Mouse (Mus musculus) MEL (cell line): ENCODE results near the gene Zbtb18.

Experiments
- CHD2 ChIP-seq: IDR thresholded peaks from 2 replicates; pipeline ENCODE4 v1.6.1; 2011; ENCODE audit warnings: low read length, improper control_type of control experiment
- CTCF ChIP-seq, 3 experiments: IDR thresholded peaks in 2 of 3; conservative IDR thresholded peaks in 1 of 3; 2 replicates each; pipeline ENCODE4 v1.5.1; 2011 to 2012; ENCODE audit warnings: low read length in 3 of 3, low read depth in 2 of 3, mild to moderate bottlenecking in 2 of 3, improper control_type of control experiment in 1 of 3, inconsistent platforms in 1 of 3, mixed read lengths in 1 of 3, moderate library complexity in 1 of 3; ENCODE audit not compliant: control insufficient read depth in 1 of 3, insufficient read depth in 1 of 3, poor library complexity in 1 of 3, severe bottlenecking in 1 of 3
- ELF1 ChIP-seq: IDR thresholded peaks from 2 replicates; pipeline ENCODE4 v1.6.1; 2014; ENCODE audit warnings: low read depth, mild to moderate bottlenecking, inconsistent platforms, low read length, improper control_type of control experiment, moderate library complexity
- GABPA ChIP-seq: IDR thresholded peaks from 2 replicates; pipeline ENCODE4 v1.6.1; 2012; ENCODE audit warnings: low read depth, mild to moderate bottlenecking, inconsistent platforms, low read length, improper control_type of control experiment, moderate library complexity
- MAX ChIP-seq: IDR thresholded peaks from 2 replicates; pipeline ENCODE4 v1.6.1; 2011; ENCODE audit warnings: low read length, improper control_type of control experiment
- MYC ChIP-seq: IDR thresholded peaks from 2 replicates; pipeline ENCODE4 v1.6.1; 2011; ENCODE audit warnings: low read depth, mild to moderate bottlenecking, low read length, improper control_type of control experiment, moderate library complexity
- RAD21 ChIP-seq: IDR thresholded peaks from 2 replicates; pipeline ENCODE4 v1.6.1; 2011; ENCODE audit warnings: mild to moderate bottlenecking, low read depth, low read length, improper control_type of control experiment
- TBP ChIP-seq: IDR thresholded peaks from 2 replicates; pipeline ENCODE4 v1.8.0; 2011; ENCODE audit warnings: low read depth, low read length, improper control_type of control experiment
- TCF12 ChIP-seq: IDR thresholded peaks from 2 replicates; pipeline ENCODE4 v1.6.1; 2014; ENCODE audit warnings: low read depth, mild to moderate bottlenecking, inconsistent platforms, low read length, improper control_type of control experiment, moderate library complexity
- ZNF384 ChIP-seq: IDR thresholded peaks from 2 replicates; pipeline ENCODE4 v1.6.1; 2012; ENCODE audit warnings: low read depth, mild to moderate bottlenecking, inconsistent platforms, low read length, improper control_type of control experiment

DNA sequence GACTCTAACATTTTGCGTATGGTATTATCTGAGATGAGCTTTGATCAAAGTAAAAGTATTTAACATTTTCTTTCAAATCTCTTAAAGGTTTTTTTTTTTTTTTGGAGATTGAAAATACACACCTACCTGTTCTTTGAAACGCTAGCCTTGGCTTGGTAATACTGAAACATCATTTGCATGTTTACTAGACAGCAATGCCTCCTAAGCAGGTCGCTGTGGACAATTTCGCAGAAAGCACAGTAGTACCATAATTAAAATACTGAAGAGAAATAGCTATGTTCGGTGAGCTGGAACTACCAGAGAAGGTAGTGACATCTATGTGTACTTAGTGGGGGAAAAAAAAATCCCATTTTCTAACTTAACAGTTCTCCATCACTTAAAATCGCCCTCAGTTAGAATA lies 12.3 kb downstream of the Zbtb18 start:
- TF ChIP-seq ELF1: no peak
- TF ChIP-seq MAX: no peak
- no peak for TF ChIP-seq CTCF (IDR thresholded peaks at IDR 0.05 in 2 of 3, conservative IDR thresholded peaks at IDR 0.05 in 1 of 3; ENCODE audit: control insufficient read depth in 1 of 3, insufficient read depth in 1 of 3, low read depth in 2 of 3, low read length in 3 of 3, poor library complexity in 1 of 3, severe bottlenecking in 1 of 3)
- no peak for TF ChIP-seq CHD2
- TF ChIP-seq ZNF384: no peak
- no peak for TF ChIP-seq MYC
- no peak for TF ChIP-seq TBP
- no peak for TF ChIP-seq TCF12
- TF ChIP-seq GABPA: no peak
- TF ChIP-seq RAD21: no peak
